Mouse (Mus musculus) E14TG2a.4 (cell line): ENCODE measurements at regions not wholly inside any gene's neighbourhood (a gene's known extent, or its start where the extent isn't known, plus 50 kb on each side); places are given as distances from the start of the nearest gene placed in this dataset.
A peak's percentile ranks its signal among the peaks of the same experiment; 100 is the strongest.

Experiments used
- H3K27me3 ChIP-seq: 2 replicates; pipeline ENCODE4 v1.6.1; 2014; ENCODE audit warnings: low read length, control low read depth; ENCODE audit not compliant: insufficient read depth
- H3K36me3 ChIP-seq: 2 replicates; pipeline ENCODE4 v1.6.1; 2014; ENCODE audit warnings: low read length, control low read depth; ENCODE audit not compliant: insufficient read depth
- H3K4me1 ChIP-seq: replicated peaks from 2 replicates; pipeline ENCODE4 v1.6.1; 2014; ENCODE audit warnings: low read depth, low read length, control low read depth
- H3K4me3 ChIP-seq: replicated peaks from 2 replicates; pipeline ENCODE4 v1.5.1; 2014; ENCODE audit warnings: mild to moderate bottlenecking, low read length
- H3K9me3 ChIP-seq: 2 replicates; pipeline ENCODE4 v1.6.1; 2014; ENCODE audit warnings: low read length, control low read depth
- CTCF ChIP-seq: conservative IDR thresholded peaks from 2 replicates; pipeline ENCODE4 v1.5.1; 2014; ENCODE audit warnings: low read length
- NANOG ChIP-seq: IDR thresholded peaks from 2 replicates; pipeline ENCODE4 v1.6.1; 2014; ENCODE audit warnings: borderline replicate concordance, low read length, mixed read lengths
- POU5F1 ChIP-seq: IDR thresholded peaks from 2 replicates; pipeline ENCODE4 v1.6.1; 2014; ENCODE audit warnings: low read length, borderline replicate concordance

GRCm38 (mm10) chr4:62823082-62823481 lies 142.3 kb upstream of the Zfp618 start:
- Histone ChIP-seq H3K36me3 (no peaks in the 10 kb centered on the region), H3K4me1 (no peaks in the 10 kb centered on the region), H3K4me3 (no peak overlapping the region), H3K9me3 (no peaks in the 10 kb centered on the region), H3K27me3 (no peaks in the 10 kb centered on the region)
- TF ChIP-seq NANOG (no peak), POU5F1 (no peak), CTCF (no peak)

GRCm38 (mm10) chr4:62823555-62824250 lies 141.7 kb upstream of the Zfp618 start:
- TF ChIP-seq POU5F1 = no peak
- no peak for TF ChIP-seq CTCF
- no peak for TF ChIP-seq NANOG

GRCm38 (mm10) chr4:62824581-62824980 lies 140.8 kb upstream of the Zfp618 start:
- Histone ChIP-seq H3K27me3 (no peaks in the 10 kb centered on the region), H3K9me3 (no peaks in the 10 kb centered on the region), H3K36me3 (no peaks in the 10 kb centered on the region), H3K4me1 (no peaks in the 10 kb centered on the region), H3K4me3 (no peak overlapping the region)
- TF ChIP-seq NANOG (no peak), POU5F1 (no peak), CTCF (no peak)

More at GRCm38 (mm10) chr4:62823555-62824250, 141.7 kb upstream of the Zfp618 start:
- H3K4me1 ChIP-seq = no peaks in the 10 kb centered on the region
- no peaks in the 10 kb centered on the region for H3K27me3 ChIP-seq
- no peak overlapping the region for H3K4me3 ChIP-seq
- no peaks in the 10 kb centered on the region for H3K9me3 ChIP-seq
- no peaks in the 10 kb centered on the region for H3K36me3 ChIP-seq

DNA sequence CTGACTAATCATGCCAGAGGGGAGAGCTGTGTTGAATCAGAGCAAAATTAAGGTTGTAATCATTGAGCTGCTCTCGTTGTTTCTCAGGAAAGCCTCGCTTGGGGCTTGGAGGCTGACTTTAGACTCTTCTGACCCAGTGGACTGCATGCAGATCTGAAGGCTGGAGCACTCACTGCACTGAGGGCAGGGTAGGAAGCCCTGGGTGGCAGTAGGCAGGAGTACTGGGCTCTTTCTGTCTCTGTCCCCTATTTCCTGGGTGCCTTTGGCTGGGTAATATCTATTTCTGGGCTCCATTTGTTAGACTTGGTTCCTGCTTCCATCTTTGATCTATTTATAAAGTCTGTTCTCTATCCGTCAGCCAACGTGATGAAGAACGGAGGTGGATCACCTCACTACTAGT lies 140.1 kb upstream of the Zfp618 start:
- Histone ChIP-seq H3K4me3 (no peak overlapping the region), H3K9me3 (no peaks in the 10 kb centered on the region), H3K4me1 (no peaks in the 10 kb centered on the region), H3K36me3 (no peaks in the 10 kb centered on the region), H3K27me3 (no peaks in the 10 kb centered on the region)
- TF ChIP-seq POU5F1 = no peak
- no peak for TF ChIP-seq CTCF
- no peak for TF ChIP-seq NANOG

DNA sequence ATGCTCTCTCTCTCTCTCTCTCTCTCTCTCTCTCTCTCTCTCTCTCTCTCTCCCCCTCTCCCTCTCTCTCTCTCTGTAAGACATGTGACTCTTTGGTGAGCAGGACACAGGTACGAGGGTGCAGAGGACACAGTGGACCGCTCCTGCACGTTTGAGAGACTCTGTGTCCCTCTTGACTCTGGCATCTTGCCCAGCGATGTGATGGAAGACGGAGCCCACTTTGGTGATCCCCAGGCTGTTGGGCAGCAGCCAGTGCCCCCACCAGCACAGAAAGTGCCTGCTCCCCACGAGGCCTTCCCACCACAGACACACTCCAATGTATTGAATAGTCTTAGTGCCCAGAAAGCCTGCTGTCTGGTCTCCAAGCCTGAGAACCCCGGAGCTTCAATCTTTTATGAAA lies 136.4 kb upstream of the Zfp618 start:
- no peaks in the 10 kb centered on the region for H3K36me3 ChIP-seq
- no peak overlapping the region for H3K4me3 ChIP-seq
- no peaks in the 10 kb centered on the region for H3K4me1 ChIP-seq
- 0 out of 2 replicates have a peak, but pooled peaks cover 5% of the 10 kb centered on the region for H3K9me3 ChIP-seq
- TF ChIP-seq CTCF = no peak
- TF ChIP-seq NANOG = no peak
- no peak for TF ChIP-seq POU5F1
- H3K27me3 ChIP-seq = no peaks in the 10 kb centered on the region

GRCm38 (mm10) chr4:62833944-62834343 lies 131.4 kb upstream of the Zfp618 start:
- H3K4me1 ChIP-seq = no peaks in the 10 kb centered on the region
- H3K36me3 ChIP-seq = no peaks in the 10 kb centered on the region
- 0 out of 2 replicates have a peak, but pooled peaks cover 5% of the 10 kb centered on the region for H3K9me3 ChIP-seq
- TF ChIP-seq CTCF (no peak), POU5F1 (no peak), NANOG (no peak)
- H3K4me3 ChIP-seq = no peak overlapping the region
- no peaks in the 10 kb centered on the region for H3K27me3 ChIP-seq

DNA sequence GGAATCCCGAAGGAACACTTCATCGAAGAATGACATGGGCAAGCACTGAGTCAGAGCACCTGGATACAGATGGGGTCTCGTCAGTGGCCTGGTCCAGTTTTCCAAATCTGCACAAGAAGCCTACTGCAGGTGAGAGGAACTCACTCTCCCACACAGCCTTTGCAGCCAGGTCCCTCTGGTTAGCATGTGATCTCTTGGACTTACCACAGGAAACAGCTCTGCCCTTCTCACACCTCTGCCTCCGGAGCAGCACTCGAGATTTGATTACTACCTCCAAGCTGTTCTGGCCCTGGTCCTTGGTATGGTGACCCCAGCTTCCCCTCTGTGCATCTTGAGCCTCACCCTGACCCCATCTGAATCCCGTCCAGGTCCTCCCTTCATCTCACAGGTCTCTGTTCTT lies 128.5 kb upstream of the Zfp618 start:
- no peaks in the 10 kb centered on the region for H3K27me3 ChIP-seq
- no peak overlapping the region for H3K4me3 ChIP-seq
- no peaks in the 10 kb centered on the region for H3K9me3 ChIP-seq
- H3K4me1 ChIP-seq = no peaks in the 10 kb centered on the region
- TF ChIP-seq NANOG (no peak), POU5F1 (no peak), CTCF (no peak)
- H3K36me3 ChIP-seq = no peaks in the 10 kb centered on the region

GRCm38 (mm10) chr4:62850526-62850925 lies 114.8 kb upstream of the Zfp618 start:
- peaks cover 7% of the 10 kb centered on the region; the same call in 1 of the 2 replicates for H3K4me1 ChIP-seq
- H3K4me3 ChIP-seq = no peak overlapping the region
- no peaks in the 10 kb centered on the region; the same call in 1 of the 2 replicates for H3K27me3 ChIP-seq
- no peaks in the 10 kb centered on the region for H3K9me3 ChIP-seq
- no peaks in the 10 kb centered on the region for H3K36me3 ChIP-seq
- TF ChIP-seq NANOG (no peak), POU5F1 (no peak), CTCF (no peak)

GRCm38 (mm10) chr4:62853335-62853734 lies 112.0 kb upstream of the Zfp618 start:
- TF ChIP-seq CTCF (peak; percentile 66), NANOG (no peak), POU5F1 (no peak)
- peaks cover 7% of the 10 kb centered on the region; the same call in 1 of the 2 replicates for H3K4me1 ChIP-seq
- H3K4me3 ChIP-seq = no peak overlapping the region
- H3K36me3 ChIP-seq = no peaks in the 10 kb centered on the region
- H3K27me3 ChIP-seq = no peaks in the 10 kb centered on the region; the same call in 1 of the 2 replicates
- H3K9me3 ChIP-seq = no peaks in the 10 kb centered on the region

DNA sequence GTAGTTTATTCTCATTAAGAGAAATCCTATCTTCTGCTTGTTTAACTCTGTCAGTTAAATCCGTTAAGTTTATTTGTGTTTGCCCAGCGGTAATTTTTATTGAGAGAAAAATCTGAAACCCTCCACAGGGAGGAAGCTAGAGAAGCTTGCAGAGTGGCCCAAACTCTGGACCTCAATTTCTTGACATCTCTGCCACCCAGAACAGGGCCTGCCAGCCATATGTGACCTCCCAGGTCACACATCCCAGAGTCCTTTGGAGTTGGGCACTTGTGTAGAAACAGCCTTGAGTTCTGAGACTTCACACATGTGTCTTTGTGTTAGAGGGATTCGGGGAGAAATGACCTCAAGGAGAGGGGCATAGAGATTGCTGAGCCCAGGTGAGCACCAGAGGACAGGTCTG lies 109.0 kb upstream of the Zfp618 start:
- Histone ChIP-seq H3K4me1 (peaks cover 3% of the 10 kb centered on the region; the same call in 1 of the 2 replicates), H3K27me3 (no peaks in the 10 kb centered on the region), H3K4me3 (no peak overlapping the region), H3K36me3 (no peaks in the 10 kb centered on the region), H3K9me3 (no peaks in the 10 kb centered on the region)
- no peak for TF ChIP-seq CTCF
- TF ChIP-seq NANOG = no peak
- TF ChIP-seq POU5F1 = no peak
